Mouse (Mus musculus): ENCODE measurements around the gene Pik3ap1. TPM values are rescaled to one million over a fixed set of nuclear protein-coding genes. Genes with fewer than 3 reads are reported as not detected.

Gene Pik3ap1
- polyA plus RNA-seq, 1 experiment = 25.9 TPM

GRCm38 (mm10) chr19:41270906-41271305 lies 114.0 kb downstream of the Pik3ap1 start:
- TF ChIP-seq CTCF (IDR thresholded peaks at IDR 0.05; ENCODE audit: insufficient read depth, low read length) (no peak), POLR2A (IDR thresholded peaks at IDR 0.05; ENCODE audit: borderline replicate concordance, extremely low read depth, low read depth, low read length) (no peak)
- Histone ChIP-seq H3K4me3 (replicated peaks; ENCODE audit: extremely low read depth, low read depth, low read length) (no peak overlapping the region), H3K4me1 (ENCODE audit: control insufficient read depth, insufficient read depth, low read length) (no peaks in the 10 kb centered on the region)
- DNase-seq = no peak
- 75% methylated on average over 7 of the region's 7 CpGs for WGBS

DNA sequence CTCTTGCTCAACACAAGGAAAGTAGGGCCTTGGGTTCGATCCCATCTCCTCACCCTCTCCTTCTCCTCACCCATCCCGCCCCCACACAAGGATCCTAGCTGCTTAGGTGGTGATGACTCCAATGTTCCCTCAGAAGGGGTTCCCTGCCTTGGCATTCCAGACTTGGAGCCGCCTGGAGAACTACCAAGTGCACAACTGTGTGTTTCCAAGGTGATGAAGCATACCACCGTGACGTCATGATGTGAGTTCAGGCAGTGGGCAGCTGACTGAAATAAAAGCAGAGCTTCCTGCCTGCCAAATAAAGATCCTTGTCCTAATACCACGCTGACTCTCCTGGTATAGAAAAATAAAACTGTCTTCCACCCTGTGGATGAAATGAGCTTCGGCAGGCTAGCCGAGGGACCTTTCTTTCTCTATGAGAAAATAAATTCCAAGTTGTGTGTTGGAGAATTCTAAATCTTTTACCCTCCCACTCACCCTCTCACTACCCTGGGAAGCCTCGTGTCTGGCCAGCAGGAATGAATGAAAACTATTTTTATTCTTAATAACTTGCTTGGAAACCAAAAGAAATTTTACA lies 114.7 kb downstream of the Pik3ap1 start:
- no peak for DNase-seq
- Histone ChIP-seq H3K4me1 (ENCODE audit: control insufficient read depth, insufficient read depth, low read length) (no peaks in the 10 kb centered on the region), H3K4me3 (replicated peaks; ENCODE audit: extremely low read depth, low read depth, low read length) (no peak overlapping the region)
- TF ChIP-seq CTCF (IDR thresholded peaks at IDR 0.05; ENCODE audit: insufficient read depth, low read length) (no peak), POLR2A (IDR thresholded peaks at IDR 0.05; ENCODE audit: borderline replicate concordance, extremely low read depth, low read depth, low read length) (no peak)
- 38% methylated on average over 9 of the region's 9 CpGs for WGBS

DNA sequence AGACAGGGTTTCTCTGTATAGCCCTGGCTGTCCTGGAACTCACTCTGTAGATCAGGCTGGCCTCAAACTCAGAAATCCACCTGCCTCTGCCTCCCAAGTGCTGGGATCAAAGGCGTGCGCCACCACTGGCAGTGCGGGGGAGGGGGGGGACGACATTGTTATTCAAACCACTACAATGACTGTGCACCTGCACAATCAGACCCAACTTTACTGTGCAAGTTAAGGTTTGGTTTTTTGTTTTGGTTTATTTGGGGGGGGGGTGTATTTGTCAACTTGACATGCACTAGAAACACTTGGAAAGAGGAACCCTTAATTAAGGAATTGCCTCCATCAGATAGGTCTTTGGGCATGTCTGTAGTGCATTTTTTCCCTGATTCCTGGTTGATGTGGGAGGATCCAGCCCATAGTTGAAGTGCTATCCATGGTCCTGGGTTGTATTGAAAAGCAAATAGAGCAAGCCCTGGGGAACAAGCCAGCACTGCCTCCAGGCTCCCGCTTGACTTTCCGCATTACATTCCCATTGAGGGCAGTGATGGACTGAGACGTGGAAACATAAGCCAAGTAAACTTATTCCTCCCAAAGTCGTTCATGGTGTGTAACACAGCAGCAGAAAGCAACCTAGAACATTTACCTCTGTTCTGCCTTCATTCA lies 118.5 kb downstream of the Pik3ap1 start:
- DNase-seq = no peak
- Histone ChIP-seq H3K4me1 (ENCODE audit: control insufficient read depth, insufficient read depth, low read length) (peaks cover 10% of the 10 kb centered on the region), H3K4me3 (replicated peaks; ENCODE audit: extremely low read depth, low read depth, low read length) (no peak overlapping the region)
- TF ChIP-seq POLR2A (IDR thresholded peaks at IDR 0.05; ENCODE audit: borderline replicate concordance, extremely low read depth, low read depth, low read length) = no peak
- TF ChIP-seq CTCF (IDR thresholded peaks at IDR 0.05; ENCODE audit: insufficient read depth, low read length) = no peak
- 54% methylated on average over 8 of the region's 8 CpGs for WGBS

DNA sequence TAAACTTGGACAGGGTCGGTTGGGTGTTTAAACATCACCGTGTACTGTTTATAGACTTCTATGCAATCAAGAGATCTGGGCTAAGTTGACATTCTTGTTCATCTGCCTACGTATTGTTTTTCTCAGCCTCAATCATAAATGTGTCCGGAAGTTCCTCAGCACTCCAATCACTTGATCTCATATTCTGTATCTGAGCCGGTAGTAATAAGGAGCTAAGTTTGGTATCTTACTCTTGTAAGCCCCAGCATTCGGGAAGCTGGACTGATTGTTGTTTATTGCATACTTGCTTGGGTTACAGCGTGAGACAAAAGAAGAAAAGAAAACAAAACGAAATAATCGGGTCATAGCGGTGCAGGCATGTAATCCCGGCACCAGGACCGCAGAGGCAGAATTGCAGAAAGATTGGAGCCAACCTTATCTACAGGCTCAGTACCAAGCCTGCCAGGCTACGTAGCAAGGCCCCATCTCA lies 120.5 kb downstream of the Pik3ap1 start:
- H3K4me3 ChIP-seq (replicated peaks; ENCODE audit: extremely low read depth, low read depth, low read length) = peak overlapping the region; percentile 76
- WGBS = 8% methylated on average over 13 of the region's 13 CpGs
- H3K4me1 ChIP-seq (ENCODE audit: control insufficient read depth, insufficient read depth, low read length) = peaks cover 10% of the 10 kb centered on the region
- no peak for DNase-seq
- TF ChIP-seq POLR2A (IDR thresholded peaks at IDR 0.05; ENCODE audit: borderline replicate concordance, extremely low read depth, low read depth, low read length) (no peak), CTCF (IDR thresholded peaks at IDR 0.05; ENCODE audit: insufficient read depth, low read length) (no peak)

GRCm38 (mm10) chr19:41263630-41264295 lies 121.1 kb downstream of the Pik3ap1 start, which contains the start of gene Tm9sf3:
Gene Tm9sf3 (minus strand): TSS chr19:41263997.
- WGBS = under 1% methylated on average over 83 of the region's 98 CpGs
- peak; percentile 84 for DNase-seq
- H3K4me3 ChIP-seq (replicated peaks; ENCODE audit: extremely low read depth, low read depth, low read length) = peak within 1 kb of the TSS; percentile 76
- H3K4me1 ChIP-seq (ENCODE audit: control insufficient read depth, insufficient read depth, low read length) = peaks cover 10% of the 10 kb centered on the region
- TF ChIP-seq POLR2A (IDR thresholded peaks at IDR 0.05; ENCODE audit: borderline replicate concordance, extremely low read depth, low read depth, low read length) (peak; percentile 80; the same call in 1 of the 2 replicates), CTCF (IDR thresholded peaks at IDR 0.05; ENCODE audit: insufficient read depth, low read length) (no peak)

DNA sequence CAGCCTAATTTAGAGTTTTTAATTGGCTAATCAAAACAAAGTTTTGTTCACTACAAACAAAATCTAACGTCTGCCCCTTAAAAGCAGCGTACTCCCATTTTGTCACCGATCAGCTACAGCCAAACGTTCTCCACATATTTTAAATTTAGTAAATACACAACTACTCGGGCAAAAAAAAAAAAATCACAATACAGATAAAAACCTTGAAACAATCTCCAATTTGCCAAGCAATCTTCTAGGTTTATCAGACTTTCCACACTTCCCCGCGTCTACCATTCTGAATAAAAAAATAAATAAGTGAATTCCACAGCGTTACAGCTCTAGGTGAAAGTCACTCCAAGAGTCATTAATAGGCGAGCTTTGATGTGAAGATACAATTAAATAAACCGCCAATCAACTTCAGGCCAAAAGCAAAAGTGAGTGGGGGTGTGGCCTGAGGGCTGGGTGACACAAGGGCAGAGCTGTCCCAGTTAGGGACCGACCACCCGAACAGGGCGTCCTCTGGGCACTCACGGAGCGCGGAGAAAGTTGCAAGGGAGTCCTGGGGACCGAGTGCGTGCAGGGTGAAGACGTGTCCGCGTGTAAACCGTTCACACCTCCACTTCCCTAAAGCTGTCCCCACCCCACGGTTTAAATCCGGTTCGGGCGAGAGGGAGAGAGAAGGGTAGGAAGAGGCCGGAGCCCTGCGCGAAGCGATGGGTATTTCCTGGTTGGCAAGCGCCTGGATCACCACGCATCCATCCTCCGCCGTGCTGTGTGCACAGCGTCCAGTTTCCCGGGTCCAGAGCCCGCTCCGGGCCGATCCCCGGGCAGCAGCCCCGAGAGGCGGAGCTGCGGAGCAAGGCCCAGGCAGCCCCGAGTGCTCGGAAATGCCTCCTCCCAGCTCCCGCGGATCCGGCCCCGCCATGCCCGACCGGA lies 121.9 kb downstream of the Pik3ap1 start:
- Histone ChIP-seq H3K4me3 (replicated peaks; ENCODE audit: extremely low read depth, low read depth, low read length) (peak overlapping the region; percentile 76), H3K4me1 (ENCODE audit: control insufficient read depth, insufficient read depth, low read length) (peaks cover 11% of the 10 kb centered on the region)
- WGBS = 2% methylated on average over 50 of the region's 51 CpGs
- no peak for TF ChIP-seq CTCF (IDR thresholded peaks at IDR 0.05; ENCODE audit: insufficient read depth, low read length)
- peak; percentile 23; the same call in 1 of the 2 replicates for TF ChIP-seq POLR2A (IDR thresholded peaks at IDR 0.05; ENCODE audit: borderline replicate concordance, extremely low read depth, low read depth, low read length)
- peak; percentile 81 for DNase-seq

DNA sequence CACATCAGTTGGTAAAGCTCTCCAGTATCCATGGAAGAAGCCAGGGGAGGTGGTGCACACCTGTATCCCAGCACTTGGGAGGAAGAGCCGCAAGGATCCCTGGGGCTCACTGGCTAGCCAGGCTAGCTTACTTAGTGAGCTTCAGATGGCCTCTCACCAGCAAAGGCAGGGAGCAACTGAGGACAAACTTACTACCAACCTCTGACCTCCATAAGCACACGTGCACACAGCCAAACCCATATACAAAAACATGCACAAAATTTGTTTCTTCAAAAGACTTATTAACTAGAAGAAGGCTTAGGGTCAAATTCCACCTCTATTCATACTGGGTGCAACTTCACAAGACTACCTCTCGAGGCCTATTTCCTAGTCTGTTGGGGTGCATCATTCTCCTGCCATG lies 124.2 kb downstream of the Pik3ap1 start:
- no peak for DNase-seq
- WGBS = 71% methylated on average over 3 of the region's 3 CpGs
- H3K4me3 ChIP-seq (replicated peaks; ENCODE audit: extremely low read depth, low read depth, low read length) = no peak overlapping the region
- H3K4me1 ChIP-seq (ENCODE audit: control insufficient read depth, insufficient read depth, low read length) = peaks cover 12% of the 10 kb centered on the region
- TF ChIP-seq CTCF (IDR thresholded peaks at IDR 0.05; ENCODE audit: insufficient read depth, low read length) = no peak
- no peak for TF ChIP-seq POLR2A (IDR thresholded peaks at IDR 0.05; ENCODE audit: borderline replicate concordance, extremely low read depth, low read depth, low read length)

DNA sequence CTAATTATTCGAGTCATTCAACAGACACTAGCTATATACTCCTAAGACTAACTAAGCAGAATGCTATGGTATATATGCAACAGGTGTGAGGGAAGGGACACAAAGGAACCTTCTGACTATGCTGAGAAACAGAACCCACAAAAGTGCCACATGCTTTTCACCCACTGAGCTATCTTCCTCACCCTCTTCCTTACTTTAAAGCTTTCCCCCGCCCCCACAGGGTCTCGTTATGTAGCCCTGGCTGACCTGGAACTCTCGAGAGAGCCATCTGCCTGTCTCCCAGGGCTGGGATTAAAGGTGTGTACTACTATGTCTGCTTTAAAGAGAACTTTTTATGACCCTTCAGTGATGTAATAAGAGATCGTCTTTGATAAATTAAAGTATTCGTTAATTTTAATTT lies 125.6 kb downstream of the Pik3ap1 start:
- TF ChIP-seq CTCF (IDR thresholded peaks at IDR 0.05; ENCODE audit: insufficient read depth, low read length) = no peak
- no peak for TF ChIP-seq POLR2A (IDR thresholded peaks at IDR 0.05; ENCODE audit: borderline replicate concordance, extremely low read depth, low read depth, low read length)
- DNase-seq = no peak
- H3K4me3 ChIP-seq (replicated peaks; ENCODE audit: extremely low read depth, low read depth, low read length) = no peak overlapping the region
- H3K4me1 ChIP-seq (ENCODE audit: control insufficient read depth, insufficient read depth, low read length) = peaks cover 6% of the 10 kb centered on the region; the same call in 1 of the 2 replicates
- 70% methylated on average over 6 of the region's 6 CpGs for WGBS

GRCm38 (mm10) chr19:41258707-41259106 lies 126.2 kb downstream of the Pik3ap1 start:
- WGBS = 20% methylated on average over 2 of the region's 2 CpGs
- peak; percentile 40 for DNase-seq
- TF ChIP-seq POLR2A (IDR thresholded peaks at IDR 0.05; ENCODE audit: borderline replicate concordance, extremely low read depth, low read depth, low read length) = no peak
- peak; percentile 39 for TF ChIP-seq CTCF (IDR thresholded peaks at IDR 0.05; ENCODE audit: insufficient read depth, low read length)

More at GRCm38 (mm10) chr19:41258707-41259106, 126.2 kb downstream of the Pik3ap1 start:
- peaks cover 6% of the 10 kb centered on the region; the same call in 1 of the 2 replicates for H3K4me1 ChIP-seq (ENCODE audit: control insufficient read depth, insufficient read depth, low read length)
- no peak overlapping the region for H3K4me3 ChIP-seq (replicated peaks; ENCODE audit: extremely low read depth, low read depth, low read length)
